Mouse (Mus musculus) liver, adult 2 months (tissue): ENCODE data around the gene Ovol2.

Experiments used
- CTCF ChIP-seq: fragments of 200-500 bp; IDR thresholded peaks from 2 replicates; pipeline ENCODE4 v1.5.1; 2011; ENCODE audit warnings: low read depth, low read length, control low read depth
- POLR2A ChIP-seq: fragments of 200-500 bp; IDR thresholded peaks from 2 replicates; pipeline ENCODE4 v1.6.1; 2011; ENCODE audit warnings: low read length, control low read depth; ENCODE audit not compliant: insufficient read depth; ENCODE audit errors: extremely low read depth

DNA sequence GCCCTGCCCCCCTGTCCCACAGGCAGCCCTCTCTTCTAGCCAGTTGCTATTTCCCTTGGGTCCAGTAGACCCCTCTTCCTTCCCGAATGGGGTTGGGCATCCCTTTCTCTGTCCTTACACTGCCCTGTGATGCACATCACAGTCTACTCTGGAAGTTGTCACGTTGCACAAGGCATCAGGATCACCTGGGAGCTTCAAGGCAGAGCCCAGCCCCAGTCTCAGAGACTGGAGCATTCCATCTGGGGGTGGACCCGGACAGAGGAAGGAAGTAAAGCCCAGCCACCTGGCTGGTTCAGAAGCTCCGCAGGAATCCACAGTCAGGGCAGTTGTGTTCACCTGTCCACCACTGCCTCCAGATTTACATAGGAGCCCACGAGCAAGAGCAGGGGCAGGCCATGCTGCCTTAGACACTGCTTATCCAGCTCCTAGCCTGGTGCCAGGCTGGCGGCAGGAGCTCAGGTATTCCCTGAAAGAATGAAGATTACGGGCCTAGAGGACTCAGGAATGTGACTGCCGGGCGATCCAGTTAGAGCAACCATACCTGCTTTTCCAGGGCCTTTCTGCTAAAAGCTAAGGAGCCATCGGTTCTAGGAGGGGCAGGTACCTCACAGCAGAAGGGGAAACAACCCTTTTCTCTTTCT is 43.2 kb upstream of the Ovol2 start:
- no peak for TF ChIP-seq CTCF
- no peak for TF ChIP-seq POLR2A
